Mouse (Mus musculus): ENCODE results near the gene Apopt1. TPM values are rescaled to one million over a fixed set of nuclear protein-coding genes. Genes with fewer than 3 reads are reported as not detected.

Apopt1 gene
- polyA plus RNA-seq, 1 experiment from 2014 or later = 47.2 TPM

DNA sequence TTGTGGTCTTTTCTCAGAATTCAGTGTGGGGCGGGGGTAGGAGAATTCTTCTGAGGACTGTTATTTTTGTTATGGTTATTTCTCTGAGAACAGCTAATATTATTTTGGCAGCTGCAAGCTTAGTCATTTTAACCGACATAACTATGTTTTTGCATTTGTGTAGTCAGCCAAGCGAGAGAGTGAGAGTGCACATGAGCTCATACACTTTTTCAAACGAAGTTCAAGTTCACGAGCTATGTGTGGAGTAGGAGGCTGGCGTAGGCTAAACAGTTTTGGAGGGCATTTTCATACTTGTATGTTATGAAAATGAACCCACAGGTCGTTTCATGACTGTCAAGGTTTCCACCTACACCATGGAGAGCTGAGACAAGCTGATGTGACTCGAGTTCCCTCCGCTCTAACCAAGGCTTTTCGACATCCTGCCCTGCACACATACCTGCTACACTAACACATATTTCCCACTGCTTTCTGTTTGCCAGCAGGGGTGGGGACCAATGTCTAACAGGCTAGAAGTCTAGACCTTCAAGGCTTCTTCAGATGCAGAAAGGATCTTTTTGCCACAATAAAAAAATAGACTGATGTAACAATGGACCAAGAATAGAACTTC, 55.4 kb downstream of the Apopt1 start:
- Histone ChIP-seq H3K4me2 (ENCODE audit: low read length) (no peak overlapping the region), H3K9ac (replicated peaks; ENCODE audit: low read depth, low read length) (no peak overlapping the region), H3K27me3 (replicated peaks; ENCODE audit: control insufficient read depth, insufficient read depth, low read length) (no peaks in the 10 kb centered on the region), H3K4me3 (replicated peaks; ENCODE audit: low read length) (no peak overlapping the region), H3K36me3 (ENCODE audit: control insufficient read depth, insufficient read depth) (peaks cover 6% of the 10 kb centered on the region; the same call in 1 of the 2 replicates), H3K27ac (ENCODE audit: low read length) (no peak overlapping the region; the same call in 1 of the 2 replicates), H3K4me1 (replicated peaks; ENCODE audit: control insufficient read depth, insufficient read depth, low read length) (peaks cover 31% of the 10 kb centered on the region), H3K9me3 (ENCODE audit: control insufficient read depth, low read length) (no peaks in the 10 kb centered on the region)
- no peak for ATAC-seq
- 92% methylated on average over 10 of the region's 10 CpGs for WGBS

DNA sequence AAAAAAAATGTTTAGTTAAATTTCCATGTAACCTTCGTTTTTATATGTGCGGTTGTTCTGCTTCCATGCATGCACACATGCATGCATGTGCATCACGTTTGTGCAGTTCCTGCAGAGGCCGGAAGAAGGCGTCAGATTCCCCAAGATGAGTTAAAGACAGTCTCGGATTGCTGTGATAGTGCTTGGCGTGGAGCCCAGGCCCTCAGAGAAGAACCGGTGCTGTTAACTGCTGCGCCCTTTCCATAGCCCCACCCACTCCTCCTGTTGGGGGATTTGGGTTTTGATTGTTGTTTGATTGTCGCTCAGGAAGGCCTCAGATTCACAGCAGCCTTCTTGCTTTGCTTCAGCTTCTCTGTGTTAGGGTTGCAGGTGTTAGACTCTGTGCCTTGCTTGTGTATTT, 56.2 kb downstream of the Apopt1 start:
- peaks cover 14% of the 10 kb centered on the region for H3K36me3 ChIP-seq (ENCODE audit: control insufficient read depth, insufficient read depth)
- no peak overlapping the region for H3K4me2 ChIP-seq (ENCODE audit: low read length)
- no peaks in the 10 kb centered on the region for H3K9me3 ChIP-seq (ENCODE audit: control insufficient read depth, low read length)
- H3K4me1 ChIP-seq (replicated peaks; ENCODE audit: control insufficient read depth, insufficient read depth, low read length) = peaks cover 31% of the 10 kb centered on the region
- peak overlapping the region; percentile 71 for H3K27ac ChIP-seq (ENCODE audit: low read length)
- peak; percentile 72 for ATAC-seq
- H3K27me3 ChIP-seq (replicated peaks; ENCODE audit: control insufficient read depth, insufficient read depth, low read length) = no peaks in the 10 kb centered on the region
- 22% methylated on average over 10 of the region's 10 CpGs for WGBS
- H3K4me3 ChIP-seq (replicated peaks; ENCODE audit: low read length) = no peak overlapping the region
- no peak overlapping the region for H3K9ac ChIP-seq (replicated peaks; ENCODE audit: low read depth, low read length)

GRCm38 (mm10) chr12:111769816-111770577, 56.9 kb downstream of the Apopt1 start:
- H3K4me2 ChIP-seq (ENCODE audit: low read length) = no peak overlapping the region

GRCm38 (mm10) chr12:111770651-111771050, 57.6 kb downstream of the Apopt1 start:
- WGBS = 87% methylated on average over 10 of the region's 10 CpGs
- Histone ChIP-seq H3K9ac (replicated peaks; ENCODE audit: low read depth, low read length) (no peak overlapping the region), H3K27ac (ENCODE audit: low read length) (no peak overlapping the region), H3K27me3 (replicated peaks; ENCODE audit: control insufficient read depth, insufficient read depth, low read length) (no peaks in the 10 kb centered on the region), H3K9me3 (ENCODE audit: control insufficient read depth, low read length) (no peaks in the 10 kb centered on the region), H3K4me1 (replicated peaks; ENCODE audit: control insufficient read depth, insufficient read depth, low read length) (peaks cover 29% of the 10 kb centered on the region), H3K4me2 (ENCODE audit: low read length) (no peak overlapping the region), H3K4me3 (replicated peaks; ENCODE audit: low read length) (no peak overlapping the region), H3K36me3 (ENCODE audit: control insufficient read depth, insufficient read depth) (peaks cover 18% of the 10 kb centered on the region)
- no peak for ATAC-seq

More at GRCm38 (mm10) chr12:111769816-111770577, 56.9 kb downstream of the Apopt1 start:
- ATAC-seq = no peak
- Histone ChIP-seq H3K36me3 (ENCODE audit: control insufficient read depth, insufficient read depth) (peaks cover 18% of the 10 kb centered on the region), H3K9ac (replicated peaks; ENCODE audit: low read depth, low read length) (no peak overlapping the region), H3K27ac (ENCODE audit: low read length) (peak overlapping the region; percentile 71), H3K4me3 (replicated peaks; ENCODE audit: low read length) (no peak overlapping the region), H3K27me3 (replicated peaks; ENCODE audit: control insufficient read depth, insufficient read depth, low read length) (no peaks in the 10 kb centered on the region), H3K9me3 (ENCODE audit: control insufficient read depth, low read length) (no peaks in the 10 kb centered on the region), H3K4me1 (replicated peaks; ENCODE audit: control insufficient read depth, insufficient read depth, low read length) (peaks cover 31% of the 10 kb centered on the region)
- 62% methylated on average over 8 of the region's 9 CpGs for WGBS

DNA sequence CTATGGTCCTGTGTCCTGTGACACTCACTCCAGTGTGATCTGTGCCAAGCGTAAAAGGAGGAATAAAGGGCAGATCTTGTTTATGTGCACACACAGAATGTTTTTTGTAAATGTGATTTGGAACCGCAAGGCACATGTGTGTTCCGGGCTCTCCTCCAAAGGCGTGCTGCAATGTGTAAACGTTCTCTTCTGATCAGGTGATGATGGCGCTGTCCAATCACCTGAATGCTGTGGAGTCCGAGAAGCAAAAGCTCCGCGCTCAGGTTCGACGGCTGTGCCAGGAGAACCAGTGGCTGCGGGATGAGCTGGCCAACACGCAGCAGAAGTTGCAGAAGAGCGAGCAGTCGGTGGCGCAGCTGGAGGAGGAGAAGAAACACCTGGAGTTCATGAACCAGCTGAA, 61.1 kb downstream of the Apopt1 start:
- H3K4me2 ChIP-seq (ENCODE audit: low read length) = no peak overlapping the region
- peaks cover 11% of the 10 kb centered on the region for H3K4me1 ChIP-seq (replicated peaks; ENCODE audit: control insufficient read depth, insufficient read depth, low read length)
- peaks cover 36% of the 10 kb centered on the region for H3K36me3 ChIP-seq (ENCODE audit: control insufficient read depth, insufficient read depth)
- no peak overlapping the region for H3K9ac ChIP-seq (replicated peaks; ENCODE audit: low read depth, low read length)
- no peak for ATAC-seq
- H3K27ac ChIP-seq (ENCODE audit: low read length) = no peak overlapping the region
- WGBS = 94% methylated on average over 16 of the region's 16 CpGs
- H3K9me3 ChIP-seq (ENCODE audit: control insufficient read depth, low read length) = no peaks in the 10 kb centered on the region
- H3K4me3 ChIP-seq (replicated peaks; ENCODE audit: low read length) = no peak overlapping the region
- no peaks in the 10 kb centered on the region for H3K27me3 ChIP-seq (replicated peaks; ENCODE audit: control insufficient read depth, insufficient read depth, low read length)

- Histone ChIP-seq H3K4me3 (replicated peaks; ENCODE audit: low read length) (no peak overlapping the region), H3K4me2 (ENCODE audit: low read length) (no peak overlapping the region), H3K36me3 (ENCODE audit: control insufficient read depth, insufficient read depth) (peaks cover 43% of the 10 kb centered on the region), H3K4me1 (replicated peaks; ENCODE audit: control insufficient read depth, insufficient read depth, low read length) (peaks cover 4% of the 10 kb centered on the region), H3K27me3 (replicated peaks; ENCODE audit: control insufficient read depth, insufficient read depth, low read length) (no peaks in the 10 kb centered on the region), H3K27ac (ENCODE audit: low read length) (no peak overlapping the region), H3K9me3 (ENCODE audit: control insufficient read depth, low read length) (no peaks in the 10 kb centered on the region), H3K9ac (replicated peaks; ENCODE audit: low read depth, low read length) (no peak overlapping the region)
- no peak for ATAC-seq
- 83% methylated on average over 15 of the region's 15 CpGs for WGBS
Measured at GRCm38 (mm10) chr12:111774845-111775244, 61.8 kb downstream of the Apopt1 start.

DNA sequence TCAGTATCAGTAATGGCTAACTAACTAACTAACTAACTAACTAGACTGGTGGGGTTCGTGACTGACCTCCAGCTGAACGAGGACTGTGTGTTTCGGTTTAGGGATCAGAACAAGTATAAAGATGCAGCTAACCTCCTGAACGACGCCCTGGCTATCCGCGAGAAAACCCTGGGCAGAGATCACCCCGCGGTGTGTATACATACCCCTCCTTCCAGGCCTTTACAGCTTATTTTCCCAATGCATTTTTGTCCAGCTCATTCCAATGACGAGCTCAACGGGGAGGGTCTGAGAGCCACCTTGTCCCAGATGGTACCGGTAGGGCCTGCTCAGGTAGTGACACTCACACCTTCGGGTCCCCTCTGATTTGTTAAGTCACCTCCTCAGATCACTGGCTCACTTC, 64.9 kb downstream of the Apopt1 start:
- H3K27ac ChIP-seq (ENCODE audit: low read length) = no peak overlapping the region
- no peak overlapping the region for H3K9ac ChIP-seq (replicated peaks; ENCODE audit: low read depth, low read length)
- ATAC-seq = no peak
- H3K4me3 ChIP-seq (replicated peaks; ENCODE audit: low read length) = no peak overlapping the region
- peaks cover 55% of the 10 kb centered on the region for H3K36me3 ChIP-seq (ENCODE audit: control insufficient read depth, insufficient read depth)
- WGBS = 91% methylated on average over 13 of the region's 13 CpGs
- H3K4me2 ChIP-seq (ENCODE audit: low read length) = no peak overlapping the region
- H3K4me1 ChIP-seq (replicated peaks; ENCODE audit: control insufficient read depth, insufficient read depth, low read length) = no peaks in the 10 kb centered on the region
- no peaks in the 10 kb centered on the region for H3K27me3 ChIP-seq (replicated peaks; ENCODE audit: control insufficient read depth, insufficient read depth, low read length)
- no peaks in the 10 kb centered on the region for H3K9me3 ChIP-seq (ENCODE audit: control insufficient read depth, low read length)

GRCm38 (mm10) chr12:111779544-111779943, 66.5 kb downstream of the Apopt1 start:
- Histone ChIP-seq H3K4me2 (ENCODE audit: low read length) (no peak overlapping the region), H3K4me3 (replicated peaks; ENCODE audit: low read length) (no peak overlapping the region), H3K27me3 (replicated peaks; ENCODE audit: control insufficient read depth, insufficient read depth, low read length) (no peaks in the 10 kb centered on the region), H3K9ac (replicated peaks; ENCODE audit: low read depth, low read length) (no peak overlapping the region), H3K9me3 (ENCODE audit: control insufficient read depth, low read length) (no peaks in the 10 kb centered on the region), H3K36me3 (ENCODE audit: control insufficient read depth, insufficient read depth) (peaks cover 45% of the 10 kb centered on the region), H3K4me1 (replicated peaks; ENCODE audit: control insufficient read depth, insufficient read depth, low read length) (no peaks in the 10 kb centered on the region), H3K27ac (ENCODE audit: low read length) (no peak overlapping the region)
- 100% methylated on average over 1 of the region's 1 CpGs for WGBS
- ATAC-seq = no peak

GRCm38 (mm10) chr12:111785174-111785573, 72.1 kb downstream of the Apopt1 start:
- peaks cover 46% of the 10 kb centered on the region for H3K36me3 ChIP-seq (ENCODE audit: control insufficient read depth, insufficient read depth)
- 69% methylated on average over 14 of the region's 15 CpGs for WGBS
- H3K4me1 ChIP-seq (replicated peaks; ENCODE audit: control insufficient read depth, insufficient read depth, low read length) = no peaks in the 10 kb centered on the region
- no peaks in the 10 kb centered on the region for H3K9me3 ChIP-seq (ENCODE audit: control insufficient read depth, low read length)
- no peaks in the 10 kb centered on the region for H3K27me3 ChIP-seq (replicated peaks; ENCODE audit: control insufficient read depth, insufficient read depth, low read length)
- H3K27ac ChIP-seq (ENCODE audit: low read length) = no peak overlapping the region
- ATAC-seq = no peak
- no peak overlapping the region for H3K9ac ChIP-seq (replicated peaks; ENCODE audit: low read depth, low read length)
- H3K4me3 ChIP-seq (replicated peaks; ENCODE audit: low read length) = no peak overlapping the region
- no peak overlapping the region for H3K4me2 ChIP-seq (ENCODE audit: low read length)

Measured in forebrain, embryonic 16.5 days (tissue).